8 mouse cellular contexts compared by ENCODE assay signal in the genomic region with DNA sequence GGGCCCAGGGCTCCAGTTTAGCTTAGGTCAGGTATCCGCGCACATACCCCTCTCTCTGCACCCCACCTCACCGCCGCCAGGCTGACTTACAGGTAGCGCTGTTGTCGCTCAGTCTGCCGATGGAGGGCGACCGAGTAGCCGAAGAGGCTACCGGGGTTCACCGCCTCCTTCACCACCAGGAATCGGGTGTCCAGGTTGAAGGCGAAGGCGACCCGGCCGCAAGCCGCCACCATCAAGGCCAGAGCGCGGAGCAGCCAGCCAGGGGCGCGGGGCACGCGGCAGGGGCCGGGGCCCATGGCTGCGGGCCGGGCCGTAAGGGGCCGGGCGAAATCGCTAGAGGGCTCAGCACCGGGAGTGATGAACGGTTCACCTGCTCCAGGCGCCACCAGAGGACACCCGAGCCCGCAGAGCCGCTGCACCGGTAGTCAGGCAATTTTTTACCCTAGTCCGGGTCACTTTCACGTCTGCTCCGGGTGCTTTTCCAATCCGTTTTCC. TPM values are rescaled to one million over a fixed set of nuclear protein-coding genes. Genes with fewer than 3 reads are reported as not detected.
DNase-seq lines count a peak whose midpoint lies in the region; ATAC-seq and TF ChIP-seq lines count a peak whose summit lies in the region.

No protein-coding gene starts in this region.

- 0 out of 2 replicates have a peak, but pooled peaks have one; percentile 18 for TF ChIP-seq CTCF in bone marrow, adult 2 months (IDR thresholded peaks at IDR 0.05; ENCODE audit: control insufficient read depth, insufficient read depth, low read length)

- H3K4me1 ChIP-seq in ES-E14 (ENCODE audit: control insufficient read depth in 2 of 2, insufficient read depth in 2 of 2, low read length in 2 of 2, poor library complexity in 1 of 2): peaks cover 11 to 39% of the 10 kb centered on the region in 2 experiments; a peak in 3 of 4 replicates
- no peaks in the 10 kb centered on the region for H3K4me1 ChIP-seq in bone marrow, adult 2 months (ENCODE audit: control insufficient read depth, insufficient read depth, low read length)
- H3K4me1 ChIP-seq in forebrain, embryonic 11.5 days (replicated peaks; ENCODE audit: control insufficient read depth, insufficient read depth, low read length): peaks cover 9% of the 10 kb centered on the region; the same call in 1 of the 2 replicates
- H3K4me1 ChIP-seq in hindbrain, embryonic 11.5 days (replicated peaks; ENCODE audit: control insufficient read depth, insufficient read depth, low read length): no peaks in the 10 kb centered on the region

- ATAC-seq in forebrain, embryonic 11.5 days (replicated peaks; ENCODE audit: low FRiP score): peak; percentile 75
- peak; percentile 62 for ATAC-seq in hindbrain, embryonic 11.5 days (ENCODE audit: low FRiP score)

- H3K27me3 ChIP-seq in forebrain, embryonic 11.5 days (ENCODE audit: control insufficient read depth, insufficient read depth, low read length): peaks cover 24% of the 10 kb centered on the region
- H3K27me3 ChIP-seq in hindbrain, embryonic 11.5 days (ENCODE audit: control insufficient read depth, insufficient read depth, low read length): peaks cover 22% of the 10 kb centered on the region

- peak overlapping the region; percentile 72 to 85 for H3K4me3 ChIP-seq in ES-E14 (ENCODE audit: insufficient read depth in 1 of 2, low read depth in 1 of 2, low read length in 2 of 2, poor library complexity in 1 of 2, severe bottlenecking in 1 of 2)
- H3K4me3 ChIP-seq in bone marrow, adult 2 months (replicated peaks; ENCODE audit: control insufficient read depth, low read depth, low read length): peak overlapping the region; percentile 43
- peak overlapping the region; percentile 54 for H3K4me3 ChIP-seq in forebrain, embryonic 11.5 days (ENCODE audit: low read depth, low read length)
- H3K4me3 ChIP-seq in hindbrain, embryonic 11.5 days (ENCODE audit: low read depth, low read length): peak overlapping the region; percentile 52

- 2% methylated on average over 42 of the region's 42 CpGs for WGBS in bone marrow, adult 2 months
- under 1% methylated on average over 42 of the region's 42 CpGs for WGBS in forebrain, embryonic 11.5 days
- WGBS in hindbrain, embryonic 11.5 days: under 1% methylated on average over 41 of the region's 42 CpGs

- H3K27ac ChIP-seq in ES-E14 (ENCODE audit: insufficient read depth, low read depth, low read length, poor library complexity, severe bottlenecking): no peak overlapping the region
- H3K27ac ChIP-seq in bone marrow, adult 2 months (ENCODE audit: control insufficient read depth, insufficient read depth, low read depth, low read length, poor library complexity): no peak overlapping the region
- H3K27ac ChIP-seq in forebrain, embryonic 11.5 days (ENCODE audit: low read depth, low read length): no peak overlapping the region
- H3K27ac ChIP-seq in hindbrain, embryonic 11.5 days (ENCODE audit: low read depth, low read length): no peak overlapping the region

- no peaks in the 10 kb centered on the region for H3K9me3 ChIP-seq in ES-E14 (ENCODE audit: control insufficient read depth, insufficient read depth, low read depth, low read length)
- no peaks in the 10 kb centered on the region for H3K9me3 ChIP-seq in forebrain, embryonic 11.5 days (ENCODE audit: control insufficient read depth, low read length)
- H3K9me3 ChIP-seq in hindbrain, embryonic 11.5 days (ENCODE audit: control insufficient read depth, low read length): no peaks in the 10 kb centered on the region

- no peak for TF ChIP-seq POLR2A in bone marrow, adult 2 months (IDR thresholded peaks at IDR 0.05; ENCODE audit: borderline replicate concordance, control insufficient read depth, low read depth, low read length)

- peak; percentile 41 for DNase-seq in ES-E14 (ENCODE audit: low read depth, low spot score)
- peak; percentile 79 for DNase-seq in forebrain, embryonic 11.5 days (ENCODE audit: low spot score)
- DNase-seq in hindbrain, embryonic 11.5 days (ENCODE audit: low spot score): peak; percentile 71
- DNase-seq in layer of hippocampus, postnatal 25 days (ENCODE audit: extremely low spot score in 1 of 2, low spot score in 1 of 2): peak; percentile 26 to 32
- peak; percentile 70 for DNase-seq in lung, postnatal 25 days (ENCODE audit: low spot score)
- peak; percentile 53 to 56 for DNase-seq in right cerebral cortex, adult 2 months (ENCODE audit: low spot score in 2 of 2)
- DNase-seq in c-Kit-positive CD71-positive TER-119-positive erythroid progenitor cells, embryonic 14.5 days (ENCODE audit: low spot score): no peak

- peak overlapping the region; percentile 99 for H3K4me2 ChIP-seq in forebrain, embryonic 11.5 days (ENCODE audit: low read depth, low read length, severe bottlenecking)
- H3K4me2 ChIP-seq in hindbrain, embryonic 11.5 days (replicated peaks; ENCODE audit: low read depth, low read length): peak overlapping the region; percentile 94

- H3K36me3 ChIP-seq in ES-E14 (ENCODE audit: control insufficient read depth, insufficient read depth, low read length, poor library complexity, severe bottlenecking): no peaks in the 10 kb centered on the region
- no peaks in the 10 kb centered on the region for H3K36me3 ChIP-seq in forebrain, embryonic 11.5 days (ENCODE audit: control insufficient read depth, insufficient read depth, low read length)
- no peaks in the 10 kb centered on the region for H3K36me3 ChIP-seq in hindbrain, embryonic 11.5 days (ENCODE audit: control insufficient read depth, insufficient read depth, low read length)

- H3K9ac ChIP-seq in ES-E14 (ENCODE audit: insufficient read depth, low read depth, low read length, poor library complexity, severe bottlenecking): peak overlapping the region; percentile 65
- peak overlapping the region; percentile 56 for H3K9ac ChIP-seq in forebrain, embryonic 11.5 days (ENCODE audit: low read length)
- peak overlapping the region; percentile 60 for H3K9ac ChIP-seq in hindbrain, embryonic 11.5 days (ENCODE audit: low read depth, low read length)

- in situ Hi-C loops in ES-E14 (cut with MboI; ENCODE audit: low sequenced_read_pairs in 2 of 2, unreplicated experiment in 2 of 2): no loop called here

TF ChIP-seq in ES-E14, 5 proteins besides CTCF, POLR2A, EP300 and RAD21:
- TF ChIP-seq ZNF384 (IDR thresholded peaks at IDR 0.05; ENCODE audit: low read depth, low read length): no peak
- no peak for TF ChIP-seq HCFC1 (IDR thresholded peaks at IDR 0.05; ENCODE audit: borderline replicate concordance, insufficient read depth, low read length)
- peak; percentile 13; the same call in 1 of the 2 replicates for TF ChIP-seq ZC3H11A (IDR thresholded peaks at IDR 0.05; ENCODE audit: borderline replicate concordance, low read depth, low read length)

RNA-seq across cellular contexts. Expression of gene Itga3, which starts 0.5 kb away (rescaled TPM):
- total RNA-seq in ES-E14 (2012; rRNA removed): 189 and 246 TPM in 2 replicates
- 0.27 and 2.1 TPM in 2 replicates for polyA plus RNA-seq in bone marrow, adult 2 months (2011; ENCODE audit: insufficient read depth, insufficient read length, low replicate concordance, missing spikeins)
- polyA plus RNA-seq in forebrain, embryonic 11.5 days (2014; fragmentation: Nextera tagmentation; extraction: Ambion mirVana): 4.4 and 5.4 TPM in 2 replicates
- 4.2 and 4.4 TPM in 2 replicates for polyA plus RNA-seq in hindbrain, embryonic 11.5 days (2014; fragmentation: Nextera tagmentation; extraction: Ambion mirVana)
- total RNA-seq in layer of hippocampus, postnatal 25 days (2021): 10 to 100 TPM; 11.7 to 15.6 TPM

RNA-seq across cellular contexts. Expression of gene Pdk2, which starts 34.9 kb away (rescaled TPM):
- total RNA-seq in ES-E14 (2012; rRNA removed): 1.3 and 1.7 TPM in 2 replicates
- 3.2 and 8.1 TPM in 2 replicates for polyA plus RNA-seq in bone marrow, adult 2 months (2011; ENCODE audit: insufficient read depth, insufficient read length, low replicate concordance, missing spikeins)
- polyA plus RNA-seq in forebrain, embryonic 11.5 days (2014; fragmentation: Nextera tagmentation; extraction: Ambion mirVana): 16.5 and 17.4 TPM in 2 replicates
- 12.5 and 13.0 TPM in 2 replicates for polyA plus RNA-seq in hindbrain, embryonic 11.5 days (2014; fragmentation: Nextera tagmentation; extraction: Ambion mirVana)
- total RNA-seq in layer of hippocampus, postnatal 25 days (2021): 100 to 1,000 TPM; 114 to 118 TPM

RNA-seq across cellular contexts. Expression of gene Dlx3, which starts 43.8 kb away (rescaled TPM):
- total RNA-seq in ES-E14 (2012; rRNA removed): 0.11 and 0.54 TPM in 2 replicates
- 0.57 TPM in 1 of 2 replicates, not detected in the other for polyA plus RNA-seq in bone marrow, adult 2 months (2011; ENCODE audit: insufficient read depth, insufficient read length, low replicate concordance, missing spikeins)
- polyA plus RNA-seq in forebrain, embryonic 11.5 days (2014; fragmentation: Nextera tagmentation; extraction: Ambion mirVana): 1.4 TPM in 2 replicates
- 1.7 TPM in 2 replicates for polyA plus RNA-seq in hindbrain, embryonic 11.5 days (2014; fragmentation: Nextera tagmentation; extraction: Ambion mirVana)
- not detected for total RNA-seq in layer of hippocampus, postnatal 25 days (2021)
